Mouse (Mus musculus): ENCODE data around the gene 1700001C19Rik. TPM values are rescaled to one million over a fixed set of nuclear protein-coding genes. Genes with fewer than 3 reads are reported as not detected.
A peak's percentile ranks its signal among the peaks of the same experiment; 100 is the strongest.
"Not testable (repeated sequence)": the region's sequence is repeated elsewhere in the genome, so short reads cannot be mapped to it uniquely, and the experiment has no call there.

Gene 1700001C19Rik
- total and polyA plus RNA-seq, 3 experiments = 0.24 TPM; not detected in 2

GRCm38 (mm10) chr17:47430815-47431214 lies 6.4 kb downstream of the 1700001C19Rik start:
- DNase-seq = no peak

- DNase-seq = peak; percentile 61
Observed at GRCm38 (mm10) chr17:47428831-47429304, 8.3 kb downstream of the 1700001C19Rik start.

GRCm38 (mm10) chr17:47427316-47427715 lies 9.9 kb downstream of the 1700001C19Rik start:
- no peak for DNase-seq

- no peak for DNase-seq
Observed at GRCm38 (mm10) chr17:47424186-47424585, 13.0 kb downstream of the 1700001C19Rik start.

GRCm38 (mm10) chr17:47422616-47423015 lies 14.6 kb downstream of the 1700001C19Rik start:
- DNase-seq = not testable (repeated sequence)

GRCm38 (mm10) chr17:47421566-47421965 lies 15.6 kb downstream of the 1700001C19Rik start:
- DNase-seq = no peak

GRCm38 (mm10) chr17:47420195-47420594 lies 17.0 kb downstream of the 1700001C19Rik start:
- no peak for DNase-seq

GRCm38 (mm10) chr17:47409897-47410861 lies 27.0 kb downstream of the 1700001C19Rik start:
- peak; percentile 29 for DNase-seq

GRCm38 (mm10) chr17:47408558-47408898 lies 28.6 kb downstream of the 1700001C19Rik start:
- DNase-seq = peak; percentile 68

- no peak for DNase-seq
Observed at GRCm38 (mm10) chr17:47407717-47408557, 29.2 kb downstream of the 1700001C19Rik start.

- DNase-seq = no peak
Observed at GRCm38 (mm10) chr17:47400451-47400850, 36.7 kb downstream of the 1700001C19Rik start, which contains the start of gene Guca1a. TSS of gene Guca1a (minus strand) at chr17:47400584.

- no peak for DNase-seq
Observed at GRCm38 (mm10) chr17:47399091-47399490, 38.1 kb downstream of the 1700001C19Rik start.

GRCm38 (mm10) chr17:47395376-47395913 lies 41.7 kb downstream of the 1700001C19Rik start:
- DNase-seq = peak; percentile 82

- DNase-seq = peak; percentile 38
Observed at GRCm38 (mm10) chr17:47394223-47394869, 42.8 kb downstream of the 1700001C19Rik start.

GRCm38 (mm10) chr17:47386649-47387048 lies 50.5 kb downstream of the 1700001C19Rik start:
- peak; percentile 38 for DNase-seq

GRCm38 (mm10) chr17:47385145-47385544 lies 52.0 kb downstream of the 1700001C19Rik start, which contains the start of gene Guca1b:
TSS of gene Guca1b (plus strand) at chr17:47385393.
- DNase-seq = no peak

- no peak for DNase-seq
Observed at GRCm38 (mm10) chr17:47384064-47384463, 53.1 kb downstream of the 1700001C19Rik start.

- peak; percentile 66 for DNase-seq
Observed at GRCm38 (mm10) chr17:47383266-47383665, 53.9 kb downstream of the 1700001C19Rik start.

- no peak for DNase-seq
Observed at GRCm38 (mm10) chr17:47381917-47382316, 55.3 kb downstream of the 1700001C19Rik start.

- no peak for DNase-seq
Observed at GRCm38 (mm10) chr17:47378133-47378532, 59.0 kb downstream of the 1700001C19Rik start.

- no peak for DNase-seq
Observed at GRCm38 (mm10) chr17:47376779-47377280, 60.3 kb downstream of the 1700001C19Rik start.

All from adrenal gland, adult 2 months (tissue).